Mouse (Mus musculus) lung, adult 2 months (tissue): ENCODE results near the gene Rbfox2.

Experiments
- CTCF ChIP-seq: fragments of 200-500 bp; IDR thresholded peaks from 2 replicates; pipeline ENCODE4 v1.5.1; 2011; ENCODE audit warnings: mild to moderate bottlenecking, low read length, control low read depth; ENCODE audit not compliant: insufficient read depth
- POLR2A ChIP-seq: fragments of 200-500 bp; IDR thresholded peaks from 2 replicates; pipeline ENCODE4 v1.6.1; 2011; ENCODE audit warnings: low read depth, mild to moderate bottlenecking, control low read depth, low read length, borderline replicate concordance; ENCODE audit errors: extremely low read depth

DNA sequence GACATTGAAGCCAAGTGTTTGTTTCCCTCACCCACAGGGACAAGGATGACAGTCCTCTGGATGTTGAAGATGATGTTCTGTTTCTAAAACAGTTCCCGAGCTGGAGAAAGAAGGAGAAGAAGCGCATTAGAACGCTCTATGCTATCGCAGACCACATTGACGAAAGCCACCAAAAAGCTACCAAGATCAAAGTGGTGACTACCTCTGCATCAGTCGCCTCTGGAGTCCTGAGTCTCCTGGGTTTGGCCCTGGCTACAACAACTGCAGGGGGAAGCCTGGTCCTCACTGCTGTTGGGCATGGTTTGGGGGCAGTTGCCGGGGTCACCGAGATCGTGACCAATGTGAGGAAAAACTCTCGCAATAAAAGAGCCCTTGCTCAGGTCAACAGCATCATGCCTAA, 256.2 kb downstream of the Rbfox2 start, which contains the start of gene Mb:
- TF ChIP-seq CTCF (no peak), POLR2A (no peak)
